Mouse (Mus musculus) spleen, adult 2 months (tissue): ENCODE measurements around the gene Mrps23. TPM values are rescaled to one million over a fixed set of nuclear protein-coding genes. Genes with fewer than 3 reads are reported as not detected.
"Not testable (repeated sequence)": the region's sequence is repeated elsewhere in the genome, so short reads cannot be mapped to it uniquely, and the experiment has no call there.

Experiments used
- DNase-seq, 2 experiments: peaks; one replicate each; pipeline versions ENCODE4 v3.0.0 to v3.0.0-alpha.2; 2012 to 2021; ENCODE audit warnings: low spot score in 2 of 2, low read depth in 1 of 2
- H3K27ac ChIP-seq: fragments of 200-500 bp; 2 replicates; pipeline ENCODE4 v1.5.1; 2012; ENCODE audit warnings: low read length, inconsistent platforms; ENCODE audit not compliant: insufficient read depth
- H3K27me3 ChIP-seq: fragments of 200-500 bp; 2 replicates; pipeline ENCODE4 v1.6.1; 2012; ENCODE audit warnings: mild to moderate bottlenecking, moderate library complexity, low read length, inconsistent platforms; ENCODE audit not compliant: control insufficient read depth, insufficient read depth
- H3K36me3 ChIP-seq: fragments of 200-500 bp; 2 replicates; pipeline ENCODE4 v1.6.1; 2012; ENCODE audit warnings: mild to moderate bottlenecking, low read length, inconsistent platforms; ENCODE audit not compliant: control insufficient read depth, insufficient read depth
- H3K4me1 ChIP-seq: fragments of 200-500 bp; 2 replicates; pipeline ENCODE4 v1.6.1; 2011; ENCODE audit warnings: inconsistent platforms; ENCODE audit not compliant: control insufficient read depth, insufficient read depth, insufficient read length
- H3K4me3 ChIP-seq: fragments of 200-500 bp; 2 replicates; pipeline ENCODE4 v1.5.1; 2011; ENCODE audit warnings: mild to moderate bottlenecking, inconsistent platforms; ENCODE audit not compliant: insufficient read depth, insufficient read length; ENCODE audit errors: extremely low read depth
- CTCF ChIP-seq: fragments of 200-500 bp; IDR thresholded peaks from 2 replicates; pipeline ENCODE4 v1.5.1; 2011; ENCODE audit warnings: mild to moderate bottlenecking, inconsistent platforms; ENCODE audit not compliant: insufficient read depth, insufficient read length, insufficient replicate concordance; ENCODE audit errors: extremely low read depth
- POLR2A ChIP-seq: fragments of 200-500 bp; IDR thresholded peaks from 2 replicates; pipeline ENCODE4 v1.6.1; 2011; ENCODE audit warnings: low read depth, low read length, inconsistent platforms
- WGBS: fragments of 180-500 bp; shearing (Covaris S2); methylation state at CpG from one replicate; pipeline ENCODE4 v1.1.7; 2018; 5-methylcytosine and 5-hydroxymethylcytosine counted together
- polyA plus RNA-seq: library from polyadenylated mRNA; depleted of rRNA; stranded (reverse); fragments of >200 nt; gene quantifications from 2 replicates; pipeline ENCODE4 v1.2.3, GENCODE M21; 2012

Mrps23 gene
- polyA plus RNA-seq, 1 experiment: 30.0 TPM

DNA sequence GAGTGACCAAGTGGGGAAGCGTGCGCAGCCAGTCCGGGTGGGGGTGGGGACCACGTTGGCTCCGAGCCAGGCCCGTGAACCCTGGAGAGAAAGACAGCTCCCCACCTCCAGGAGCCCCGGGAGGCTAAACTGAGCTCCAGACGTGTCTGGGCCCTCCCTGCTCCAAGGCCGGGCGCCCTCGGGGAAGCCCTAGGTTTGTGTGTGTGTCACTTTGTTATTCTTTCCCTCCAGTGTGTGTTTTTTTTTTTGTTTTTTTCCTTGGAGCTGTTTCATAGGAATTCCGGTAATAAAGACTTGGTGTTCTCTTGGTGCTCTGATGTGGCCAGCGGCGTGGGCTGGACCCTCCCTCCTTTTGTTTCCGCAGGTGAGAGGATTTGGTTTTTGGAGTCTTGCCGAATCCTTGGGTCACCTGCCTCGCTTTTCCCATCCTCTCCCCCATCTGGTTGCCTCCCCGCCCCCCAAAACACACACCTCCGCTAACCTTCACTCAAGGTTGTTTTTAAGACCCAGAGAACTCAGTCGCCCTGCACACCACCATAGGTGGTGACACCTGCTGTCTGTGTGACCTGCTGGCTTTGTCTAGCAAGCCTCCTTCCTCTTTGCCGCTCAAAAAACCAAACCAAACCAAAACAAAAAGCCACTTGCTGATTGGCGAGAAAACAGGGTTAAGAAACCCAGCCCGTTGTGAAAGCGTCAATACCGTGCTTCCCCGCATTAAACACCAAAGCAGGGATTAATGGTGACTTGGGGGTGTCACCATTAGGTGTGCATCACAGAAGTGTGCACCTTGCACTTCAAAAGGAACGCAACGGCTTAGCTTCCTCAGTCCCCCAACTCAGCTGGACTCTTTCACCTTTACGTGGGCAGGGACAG is 10.1 kb upstream of the Mrps23 start:
- peak; percentile 26 to 47 for DNase-seq

GRCm38 (mm10) chr11:88195699-88196098 is 8.5 kb upstream of the Mrps23 start:
- not testable (repeated sequence) for DNase-seq, H3K36me3 ChIP-seq, H3K4me3 ChIP-seq, H3K27me3 ChIP-seq, H3K27ac ChIP-seq, H3K4me1 ChIP-seq
- WGBS: 83% methylated on average over 3 of the region's 3 CpGs

More for the DNA sequence above, 10.1 kb upstream of the Mrps23 start:
- peaks cover 9% of the 10 kb centered on the region for H3K4me1 ChIP-seq
- H3K4me3 ChIP-seq: peak overlapping the region; percentile 65; the same call in 1 of the 2 replicates
- TF ChIP-seq POLR2A: no peak
- TF ChIP-seq CTCF: no peak
- H3K36me3 ChIP-seq: no peaks in the 10 kb centered on the region
- 7% methylated on average over 29 of the region's 29 CpGs for WGBS
- peaks cover 8% of the 10 kb centered on the region for H3K27me3 ChIP-seq
- peak overlapping the region; percentile 12; the same call in 1 of the 2 replicates for H3K27ac ChIP-seq

GRCm38 (mm10) chr11:88197153-88197576 is 7.0 kb upstream of the Mrps23 start:
- TF ChIP-seq POLR2A: no peak
- peak; percentile 39; the same call in 1 of the 2 replicates for TF ChIP-seq CTCF
- DNase-seq: peak; percentile 25 to 59
- no peak overlapping the region for H3K4me3 ChIP-seq
- WGBS: 3% methylated on average over 2 of the region's 2 CpGs
- H3K4me1 ChIP-seq: peaks cover 9% of the 10 kb centered on the region
- peaks cover 8% of the 10 kb centered on the region for H3K27me3 ChIP-seq
- no peak overlapping the region for H3K27ac ChIP-seq
- H3K36me3 ChIP-seq: no peaks in the 10 kb centered on the region

GRCm38 (mm10) chr11:88198223-88198622 is 6.0 kb upstream of the Mrps23 start:
- Histone ChIP-seq H3K4me3 (no peak overlapping the region), H3K36me3 (no peaks in the 10 kb centered on the region), H3K4me1 (peaks cover 9% of the 10 kb centered on the region), H3K27me3 (peaks cover 8% of the 10 kb centered on the region), H3K27ac (no peak overlapping the region)
- no peak for DNase-seq
- TF ChIP-seq POLR2A (no peak), CTCF (no peak)
- 75% methylated on average over 4 of the region's 4 CpGs for WGBS

GRCm38 (mm10) chr11:88201172-88201571 is 3.0 kb upstream of the Mrps23 start:
- no peak for DNase-seq
- TF ChIP-seq POLR2A: no peak
- TF ChIP-seq CTCF: no peak
- H3K27ac ChIP-seq: no peak overlapping the region
- no peaks in the 10 kb centered on the region for H3K36me3 ChIP-seq
- no peaks in the 10 kb centered on the region for H3K27me3 ChIP-seq
- peaks cover 5% of the 10 kb centered on the region; the same call in 1 of the 2 replicates for H3K4me1 ChIP-seq
- 89% methylated on average over 2 of the region's 2 CpGs for WGBS
- no peak overlapping the region for H3K4me3 ChIP-seq

- DNase-seq: no peak
- TF ChIP-seq CTCF (no peak), POLR2A (no peak)
Measured at GRCm38 (mm10) chr11:88202077-88202476, 2.1 kb upstream of the Mrps23 start.

More at GRCm38 (mm10) chr11:88202077-88202476, 2.1 kb upstream of the Mrps23 start:
- Histone ChIP-seq H3K27me3 (no peaks in the 10 kb centered on the region), H3K4me3 (no peak overlapping the region), H3K36me3 (no peaks in the 10 kb centered on the region), H3K4me1 (peaks cover 5% of the 10 kb centered on the region; the same call in 1 of the 2 replicates), H3K27ac (no peak overlapping the region)
- WGBS: 72% methylated on average over 2 of the region's 2 CpGs
